Mouse (Mus musculus) CD4-positive, CD25-positive, alpha-beta regulatory T cell, adult 2 months (primary cell): ENCODE results near the gene Frmd4a.
"Not testable (repeated sequence)": the region's sequence is repeated elsewhere in the genome, so short reads cannot be mapped to it uniquely, and the experiment has no call there.

Experiments used
- DNase-seq: peaks from one replicate; pipeline ENCODE4 v3.0.0-alpha.2; 2012; ENCODE audit warnings: low read depth, low spot score

Gene Frmd4a

GRCm38 (mm10) chr2:4196041-4196440 lies 178.5 kb downstream of the Frmd4a start:
- DNase-seq = no peak

DNA sequence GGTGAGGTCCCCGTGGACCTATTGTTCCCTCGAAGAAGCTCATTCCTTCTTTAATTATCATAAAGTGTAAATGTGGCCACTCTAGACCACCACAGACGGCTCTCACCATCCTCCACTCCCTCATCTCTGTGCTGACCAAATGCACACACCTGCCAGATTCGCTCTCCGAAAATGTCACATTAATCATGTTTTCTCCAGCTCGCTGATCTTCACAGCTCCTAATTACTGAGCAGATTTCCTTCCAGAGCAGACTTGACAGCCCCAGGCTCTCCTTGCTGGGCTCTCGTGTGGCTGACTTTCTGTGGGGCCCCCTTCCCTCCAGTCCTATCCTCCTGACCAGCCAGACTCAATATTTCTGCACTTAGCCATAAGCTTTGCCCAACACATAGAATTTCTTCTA lies 191.7 kb downstream of the Frmd4a start:
- DNase-seq = no peak

DNA sequence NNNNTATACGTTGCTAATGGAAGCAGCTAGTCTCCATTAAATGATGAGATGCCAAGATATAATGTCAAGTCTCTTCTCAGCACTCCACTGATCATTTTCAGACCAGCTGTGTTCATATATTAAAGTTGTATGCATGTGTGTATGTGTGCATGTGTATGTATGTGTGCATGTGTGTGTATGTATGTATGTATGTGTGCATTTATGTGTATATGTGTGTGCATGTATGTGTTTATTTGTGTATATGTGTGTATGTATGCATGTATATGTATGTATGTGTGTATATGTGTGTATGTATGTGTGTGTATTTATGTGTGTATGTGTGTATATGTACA lies 204.9 kb downstream of the Frmd4a start:
- DNase-seq = no peak

DNA sequence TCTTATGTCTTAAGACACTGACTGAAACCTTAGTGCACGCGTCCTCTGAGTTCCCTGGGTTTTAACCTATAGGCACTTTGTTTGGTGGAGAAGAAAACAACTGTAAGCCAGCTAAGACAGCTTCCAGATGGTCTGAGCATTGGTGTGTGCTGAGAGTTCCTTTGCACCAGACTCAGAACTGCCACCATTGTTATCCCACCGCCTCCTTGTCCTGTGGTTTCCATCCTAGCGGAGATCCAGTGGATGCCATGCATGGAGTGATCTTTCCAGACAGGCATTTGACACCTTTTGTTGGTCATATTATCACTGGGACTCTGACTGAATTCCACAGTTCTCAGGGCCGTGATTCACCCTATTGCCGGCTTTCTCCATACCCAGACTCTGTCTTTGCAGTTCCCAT lies 205.8 kb downstream of the Frmd4a start:
- no peak for DNase-seq

DNA sequence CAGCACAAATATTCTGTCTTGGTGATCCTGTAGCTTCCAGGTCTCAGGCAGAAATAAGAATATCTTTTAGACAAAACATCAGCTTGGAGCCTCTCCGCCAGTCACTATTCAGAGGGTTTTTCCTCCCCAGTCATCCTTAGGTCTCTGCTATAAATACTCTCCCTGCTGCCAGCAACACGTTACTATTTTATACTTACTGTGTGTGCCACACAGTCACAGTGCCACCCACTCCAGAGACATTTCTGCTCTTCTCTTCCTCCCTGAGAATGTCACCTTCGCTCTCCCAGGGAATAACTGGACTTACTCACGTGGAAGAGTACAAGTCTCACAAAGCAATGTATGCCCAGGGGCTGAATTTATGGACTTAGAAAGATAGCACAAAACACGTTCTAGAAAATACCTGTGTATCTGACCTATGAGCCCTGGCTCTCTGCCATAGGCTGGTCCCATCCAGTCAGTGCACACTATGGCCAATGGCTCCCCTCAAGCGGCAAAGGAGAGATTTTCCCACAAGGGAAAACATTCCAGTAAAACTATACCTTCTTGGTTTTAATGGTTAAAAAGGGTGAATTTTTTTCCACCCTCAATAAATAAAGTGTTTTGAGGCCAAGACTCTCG lies 209.5 kb downstream of the Frmd4a start:
- DNase-seq = no peak

- DNase-seq = no peak
Observed at GRCm38 (mm10) chr2:4227563-4227962, 210.0 kb downstream of the Frmd4a start.

GRCm38 (mm10) chr2:4228510-4228909 lies 211.0 kb downstream of the Frmd4a start:
- no peak for DNase-seq

DNA sequence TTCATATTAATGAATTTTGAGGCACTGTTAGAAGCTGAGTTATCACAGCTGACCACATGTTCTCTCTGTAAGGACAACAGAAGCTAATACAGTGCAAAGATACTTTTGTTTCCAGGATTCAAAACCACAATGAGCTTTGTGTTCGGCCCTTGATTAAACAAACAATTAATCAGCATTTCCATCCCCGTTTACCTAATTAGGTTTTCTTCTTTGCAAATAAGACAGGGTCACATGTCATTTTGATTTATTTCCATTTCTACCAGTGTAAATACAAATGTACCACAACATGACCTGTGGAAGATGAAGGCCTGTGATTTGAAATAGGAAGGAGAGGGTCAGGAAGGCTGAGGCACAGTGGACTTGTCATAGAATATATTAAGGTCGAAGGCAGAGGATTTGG lies 214.8 kb downstream of the Frmd4a start:
- no peak for DNase-seq

DNA sequence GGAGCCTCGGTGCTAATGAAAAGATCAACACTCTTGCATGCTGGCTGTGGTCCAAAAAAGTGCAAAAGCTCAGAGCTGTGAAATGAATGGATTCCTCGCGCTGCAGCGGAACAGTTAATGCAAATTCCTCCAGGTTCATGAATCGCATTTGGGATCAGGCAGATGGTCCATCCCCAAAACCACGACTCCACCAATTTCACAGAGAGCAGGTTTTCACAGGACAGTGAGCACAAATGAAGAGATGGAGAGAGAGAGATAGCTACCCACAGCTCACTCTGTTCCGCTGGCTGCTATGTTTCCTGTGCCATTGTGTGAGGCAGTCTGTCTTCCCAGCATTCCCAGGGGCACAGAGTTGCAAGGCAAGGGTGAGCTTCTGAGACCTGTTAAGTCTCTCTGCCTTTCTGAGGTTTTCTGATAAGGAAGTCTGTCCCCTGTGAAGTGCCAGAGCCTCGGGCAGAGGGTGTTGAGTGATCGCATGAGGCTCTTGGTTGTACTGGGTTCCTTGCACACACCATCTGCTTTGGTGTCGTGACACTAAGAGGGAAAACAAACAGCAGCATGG lies 215.3 kb downstream of the Frmd4a start:
- DNase-seq = no peak

GRCm38 (mm10) chr2:4237686-4238085 lies 220.2 kb downstream of the Frmd4a start:
- DNase-seq = no peak

- DNase-seq = no peak
Observed at GRCm38 (mm10) chr2:4249723-4250122, 232.2 kb downstream of the Frmd4a start.

GRCm38 (mm10) chr2:4252541-4253291 lies 235.2 kb downstream of the Frmd4a start:
- DNase-seq = no peak

DNA sequence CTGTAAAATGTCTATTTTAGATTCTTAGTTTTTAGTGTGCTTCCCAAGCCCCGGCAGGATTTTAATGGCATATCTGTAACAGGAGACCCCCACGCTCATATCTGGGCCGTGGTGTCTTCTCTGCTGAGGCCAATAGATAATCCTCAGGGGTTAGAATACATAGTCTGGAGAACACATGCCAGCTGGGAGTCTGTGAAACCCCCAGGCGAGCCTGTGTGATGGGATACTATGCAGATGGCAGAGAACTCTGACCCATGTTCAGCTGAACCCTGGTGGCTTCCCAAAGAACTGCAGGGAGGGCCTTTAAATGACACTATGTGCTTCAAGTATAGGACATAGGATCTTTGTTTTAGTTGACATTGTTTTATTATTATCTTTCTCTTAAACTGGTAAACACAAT lies 235.8 kb downstream of the Frmd4a start:
- DNase-seq = no peak

- no peak for DNase-seq
Observed at GRCm38 (mm10) chr2:4254083-4254482, 236.6 kb downstream of the Frmd4a start.

DNA sequence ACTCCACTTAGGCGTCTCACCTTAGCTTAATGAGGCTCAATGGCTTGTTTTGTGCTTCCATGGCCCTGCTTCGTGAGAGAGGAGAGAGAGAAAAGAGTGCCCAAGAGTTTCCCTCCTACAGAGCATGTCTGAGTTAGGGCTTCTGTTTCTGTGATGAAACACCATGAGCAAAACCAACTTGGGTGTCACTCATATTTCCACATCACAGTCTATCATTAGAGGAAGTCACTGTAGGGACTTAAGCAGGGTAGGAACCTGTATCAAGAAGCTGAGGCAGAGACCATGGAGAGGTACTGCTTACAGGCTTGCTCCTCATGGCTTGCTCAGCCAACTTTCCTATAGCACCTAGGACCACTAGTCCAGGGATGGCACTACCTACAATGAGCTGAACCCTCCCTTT lies 238.7 kb downstream of the Frmd4a start:
- DNase-seq = no peak

GRCm38 (mm10) chr2:4257604-4258003 lies 240.1 kb downstream of the Frmd4a start:
- no peak for DNase-seq

DNA sequence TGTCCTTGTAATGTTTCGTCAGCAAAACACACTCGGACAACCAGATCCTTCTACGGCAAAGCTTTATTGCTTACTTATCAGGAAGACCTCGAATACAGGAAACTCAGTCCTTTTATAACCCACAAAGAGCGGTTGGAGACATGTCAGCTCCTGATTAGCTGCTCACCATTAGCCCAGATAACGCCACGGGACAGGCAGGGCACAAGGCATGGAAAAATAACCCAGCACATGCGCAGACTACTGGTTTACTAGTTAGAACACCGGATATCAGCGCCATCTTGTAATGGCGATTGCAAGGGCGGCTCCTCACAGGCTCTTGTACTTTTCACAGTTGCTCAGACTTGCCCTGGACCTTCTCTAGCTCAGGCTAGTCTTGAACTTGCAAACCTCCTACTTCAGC lies 241.3 kb downstream of the Frmd4a start:
- not testable (repeated sequence) for DNase-seq

DNA sequence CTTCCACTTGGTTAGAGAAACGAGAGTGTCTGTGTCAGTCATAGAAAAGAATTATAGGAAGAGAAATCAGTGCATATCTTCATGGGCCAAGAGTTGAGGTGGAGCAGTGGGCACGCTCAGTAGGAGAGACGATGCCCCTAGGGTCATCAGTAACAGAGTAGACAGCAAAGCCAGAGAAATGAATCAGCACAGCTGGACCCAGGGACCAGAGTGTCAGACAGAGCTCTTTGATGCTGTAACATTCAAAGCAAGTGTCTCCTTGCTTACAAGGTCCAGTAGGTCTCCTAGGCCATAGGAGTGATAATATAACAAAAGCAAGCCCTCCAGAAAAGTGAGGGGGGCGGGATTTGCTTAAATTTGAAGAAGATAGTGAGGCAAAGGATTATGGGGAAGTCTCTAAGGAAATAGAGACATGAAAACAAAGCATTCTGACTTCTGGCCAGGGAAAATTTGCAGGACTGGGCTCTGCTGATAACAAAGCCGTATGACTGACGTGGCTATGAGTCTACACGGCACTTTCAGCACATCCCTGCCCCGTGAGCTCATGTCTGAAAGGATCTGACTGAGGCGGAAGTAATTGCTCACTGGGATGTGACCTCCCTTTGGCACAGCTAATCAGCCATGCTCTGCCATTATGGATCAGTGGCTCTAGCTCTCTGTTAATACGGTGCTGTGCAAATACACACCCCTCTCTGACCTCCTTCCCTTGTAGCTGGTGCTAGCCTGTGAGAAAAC lies 243.0 kb downstream of the Frmd4a start:
- DNase-seq = no peak

DNA sequence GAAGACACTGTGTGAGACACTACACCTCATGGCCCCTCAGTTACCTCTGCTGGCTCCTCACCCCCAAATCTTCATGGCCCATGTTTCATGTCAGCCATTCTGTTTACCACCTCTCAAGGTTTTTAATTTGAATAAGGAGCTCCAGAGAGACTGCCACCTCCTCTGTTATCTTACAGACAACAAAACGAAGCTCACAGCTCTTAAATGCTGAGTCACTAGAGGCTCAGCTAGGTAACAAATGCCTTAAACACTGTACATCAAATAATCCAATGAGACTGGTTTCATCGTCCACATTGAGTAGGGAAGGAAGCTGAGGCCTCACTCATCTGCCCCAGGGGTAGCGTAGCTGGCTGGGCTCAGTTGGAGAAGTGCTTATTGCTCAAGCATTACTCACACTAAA lies 245.2 kb downstream of the Frmd4a start:
- no peak for DNase-seq

DNA sequence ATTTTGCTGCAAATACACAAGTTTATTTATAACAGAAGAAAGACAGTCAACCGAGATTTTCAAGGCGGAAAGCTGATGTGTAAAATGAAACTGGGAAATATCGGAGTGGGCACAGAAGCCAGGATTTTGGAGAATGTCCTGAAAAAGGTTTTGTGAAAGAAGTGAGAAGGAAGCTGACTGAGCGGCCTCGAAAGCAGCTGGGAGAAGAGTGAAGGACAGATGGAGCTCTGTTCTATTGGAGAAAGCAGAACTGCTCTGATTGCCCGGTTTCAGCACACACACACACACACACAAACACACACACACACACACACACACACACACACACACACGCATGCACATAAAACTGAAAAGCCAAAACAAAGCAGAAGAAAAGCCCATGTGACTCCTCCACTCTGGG lies 249.9 kb downstream of the Frmd4a start:
- DNase-seq = no peak

DNA sequence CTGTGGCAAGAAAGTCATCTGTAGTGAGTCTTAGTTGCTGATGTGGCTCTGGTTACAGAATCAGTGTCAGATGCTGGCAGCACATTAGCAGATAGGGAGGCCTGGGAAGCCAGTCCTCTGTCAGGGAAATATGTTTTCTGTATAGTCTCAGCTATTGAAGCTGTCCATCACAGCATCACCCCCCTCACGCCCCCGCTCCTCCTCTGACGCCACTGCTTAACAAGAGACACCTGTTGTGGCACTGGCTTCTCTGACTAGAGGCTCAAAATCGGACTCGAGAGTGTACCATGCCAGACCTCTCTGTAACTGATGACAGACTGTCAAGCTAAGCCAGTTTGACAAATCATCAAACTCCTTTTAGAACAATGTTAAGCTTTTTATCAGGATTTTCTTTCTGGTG lies 265.3 kb downstream of the Frmd4a start:
- DNase-seq = no peak

- no peak for DNase-seq
Observed at GRCm38 (mm10) chr2:4285693-4286291, 268.3 kb downstream of the Frmd4a start.
